Mouse (Mus musculus) midbrain, embryonic 11.5 days (tissue): ENCODE data around the gene Msto1. TPM values are rescaled to one million over a fixed set of nuclear protein-coding genes. Genes with fewer than 3 reads are reported as not detected.
A peak's percentile ranks its signal among the peaks of the same experiment; 100 is the strongest.
"Not testable (repeated sequence)": the region's sequence is repeated elsewhere in the genome, so short reads cannot be mapped to it uniquely, and the experiment has no call there.

ENCODE experiments used
- ATAC-seq: fragments of 200-750 bp; cut with Nextera tagmentation; 2 replicates; pipeline ENCODE4 v1.8.0; 2017; ENCODE audit warnings: moderate TSS enrichment, moderate library complexity; ENCODE audit not compliant: low FRiP score
- DNase-seq: peaks from one replicate; pipeline ENCODE4 v3.0.0; 2015; ENCODE audit warnings: low spot score; ENCODE audit errors: missing footprints
- H3K27ac ChIP-seq: fragments of 300-500 bp; sonication (generic); 2 replicates; pipeline ENCODE4 v1.5.1; 2014; ENCODE audit warnings: low read depth, low read length
- H3K27me3 ChIP-seq: fragments of 300-500 bp; sonication (generic); 2 replicates; pipeline ENCODE4 v1.6.1; 2014; ENCODE audit warnings: mild to moderate bottlenecking, low read length, moderate library complexity, mixed read lengths; ENCODE audit not compliant: control insufficient read depth, insufficient read depth
- H3K36me3 ChIP-seq: fragments of 300-500 bp; sonication (generic); 2 replicates; pipeline ENCODE4 v1.6.1; 2014; ENCODE audit warnings: mild to moderate bottlenecking, low read length, moderate library complexity, mixed read lengths; ENCODE audit not compliant: control insufficient read depth, insufficient read depth
- H3K4me1 ChIP-seq: fragments of 300-500 bp; sonication (generic); 2 replicates; pipeline ENCODE4 v1.6.1; 2014; ENCODE audit warnings: low read length; ENCODE audit not compliant: control insufficient read depth, insufficient read depth
- H3K4me2 ChIP-seq: fragments of 300-500 bp; sonication (generic); 2 replicates; pipeline ENCODE4 v1.6.1; 2014; ENCODE audit warnings: mild to moderate bottlenecking, moderate library complexity
- H3K4me3 ChIP-seq: fragments of 300-500 bp; sonication (generic); 2 replicates; pipeline ENCODE4 v1.5.1; 2014; ENCODE audit warnings: low read depth, low read length
- H3K9ac ChIP-seq: fragments of 300-500 bp; sonication (generic); 2 replicates; pipeline ENCODE4 v1.6.1; 2014; ENCODE audit warnings: low read length
- H3K9me3 ChIP-seq: fragments of 300-500 bp; sonication (generic); 2 replicates; pipeline ENCODE4 v1.6.1; 2016; ENCODE audit warnings: low read length; ENCODE audit not compliant: control insufficient read depth
- WGBS: fragments of 180-500 bp; shearing (Covaris S2); extraction: QIAGEN DNeasy Blood & Tissue Kit; methylation state at CpG from one replicate; pipeline ENCODE4 v1.1.7; 2014; 5-methylcytosine and 5-hydroxymethylcytosine counted together
- polyA plus RNA-seq: library from polyadenylated mRNA; unstranded; fragments of >200 nt; fragmentation: Nextera tagmentation; extraction: Ambion mirVana; gene quantifications from 2 replicates; pipeline ENCODE4 v1.2.1, GENCODE M21; 2014

Msto1 gene
- polyA plus RNA-seq, 1 experiment from 2014 or later, result 50.9 TPM

GRCm38 (mm10) chr3:88866735-88867134 lies 47.1 kb downstream of the Msto1 start:
- H3K4me3 ChIP-seq, H3K27ac ChIP-seq, H3K9me3 ChIP-seq, H3K27me3 ChIP-seq, H3K9ac ChIP-seq, H3K4me2 ChIP-seq, H3K4me1 ChIP-seq, ATAC-seq, DNase-seq: not testable (repeated sequence)
- no CpG with 5 or more reads among the region's 3 CpGs for WGBS
- H3K36me3 ChIP-seq, result peaks cover 16% of the 10 kb centered on the region; the same call in 1 of the 2 replicates

DNA sequence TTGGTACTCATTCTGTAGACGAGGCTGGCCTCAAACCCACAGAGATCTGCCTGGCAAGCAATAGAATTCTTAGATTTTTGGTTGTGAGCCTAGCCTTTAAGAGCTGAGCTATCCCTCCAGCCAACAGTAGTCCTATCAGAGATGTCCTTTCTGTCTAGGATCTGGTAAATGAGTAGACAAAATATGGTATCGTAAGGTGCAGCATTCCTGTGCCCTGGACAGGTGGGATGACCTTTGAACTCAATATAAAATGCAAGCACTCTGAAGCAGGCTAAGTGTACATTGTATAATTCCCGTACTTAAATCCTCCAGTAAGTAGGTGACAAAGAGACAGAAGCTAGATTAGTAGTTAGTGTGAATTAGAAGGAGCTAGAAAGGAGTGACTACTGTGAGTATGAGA lies 51.7 kb downstream of the Msto1 start:
- Histone ChIP-seq H3K27ac (no peak overlapping the region), H3K9ac (no peak overlapping the region), H3K4me3 (no peak overlapping the region), H3K9me3 (no peaks in the 10 kb centered on the region), H3K4me2 (no peak overlapping the region), H3K36me3 (peaks cover 28% of the 10 kb centered on the region; the same call in 1 of the 2 replicates), H3K27me3 (no peaks in the 10 kb centered on the region), H3K4me1 (no peaks in the 10 kb centered on the region)
- WGBS, result 96% methylated on average over 3 of the region's 3 CpGs
- DNase-seq (no peak), ATAC-seq (no peak)

GRCm38 (mm10) chr3:88855837-88856236 lies 58.0 kb downstream of the Msto1 start:
- Histone ChIP-seq H3K4me3 (no peak overlapping the region), H3K4me1 (no peaks in the 10 kb centered on the region), H3K27me3 (no peaks in the 10 kb centered on the region), H3K27ac (no peak overlapping the region), H3K4me2 (no peak overlapping the region), H3K9ac (no peak overlapping the region), H3K36me3 (peaks cover 16% of the 10 kb centered on the region), H3K9me3 (no peaks in the 10 kb centered on the region)
- peak; percentile 2 for DNase-seq
- WGBS, result 94% methylated on average over 6 of the region's 6 CpGs
- ATAC-seq, result no peak

Other genes with a start within 250 kb of the Msto1 start
- gene Khdc4, start 228.2 kb downstream of the Msto1 start, polyA plus RNA-seq, result 107 and 109 TPM in 2 replicates
- 43.8 and 48.8 TPM in 2 replicates for gene Rit1, start 197.2 kb downstream of the Msto1 start, polyA plus RNA-seq
- gene Syt11, start 138.8 kb downstream of the Msto1 start, polyA plus RNA-seq, result 178 and 180 TPM in 2 replicates
- 15.3 TPM in 2 replicates for gene Gon4l, start 78.8 kb downstream of the Msto1 start, polyA plus RNA-seq
- 12.7 and 14.5 TPM in 2 replicates for gene Ash1l, start 36.6 kb upstream of the Msto1 start, polyA plus RNA-seq
- 148 and 157 TPM in 2 replicates for gene Dap3, start 37.2 kb upstream of the Msto1 start, polyA plus RNA-seq
- gene Rusc1, start 179.3 kb upstream of the Msto1 start, polyA plus RNA-seq, result 25.2 and 28.0 TPM in 2 replicates
- gene Gm43738, start 187.1 kb upstream of the Msto1 start, polyA plus RNA-seq, result not detected in 2 replicates
- 342 TPM in 2 replicates for gene Fdps, start 188.0 kb upstream of the Msto1 start, polyA plus RNA-seq
- 1.7 and 2.2 TPM in 2 replicates for gene Pklr, start 222.1 kb upstream of the Msto1 start, polyA plus RNA-seq
- gene Hcn3, start 246.2 kb upstream of the Msto1 start, polyA plus RNA-seq, result 4.5 and 4.7 TPM in 2 replicates